In genomic region chr9:24696405-24696778, GRCm38 (mm10) we compare ENCODE assay signal across 8 mouse cellular contexts. TPM values are rescaled to one million over a fixed set of nuclear protein-coding genes. Genes with fewer than 3 reads are reported as not detected.
DNase-seq lines count a peak whose midpoint lies in the region; ATAC-seq and TF ChIP-seq lines count a peak whose summit lies in the region.

No protein-coding gene starts in this region.

- H3K27ac ChIP-seq in heart, embryonic 13.5 days (replicated peaks) = no peak overlapping the region
- H3K27ac ChIP-seq in hindbrain, embryonic 10.5 days = no peak overlapping the region
- no peak overlapping the region for H3K27ac ChIP-seq in liver, postnatal 0 days (ENCODE audit: low read depth)

- no peaks in the 10 kb centered on the region for H3K36me3 ChIP-seq in heart, embryonic 13.5 days
- H3K36me3 ChIP-seq in hindbrain, embryonic 10.5 days = no peaks in the 10 kb centered on the region
- no peaks in the 10 kb centered on the region for H3K36me3 ChIP-seq in liver, postnatal 0 days (replicated peaks; ENCODE audit: insufficient read depth, low read length)

- peaks cover 16% of the 10 kb centered on the region for H3K27me3 ChIP-seq in heart, embryonic 13.5 days (replicated peaks)
- H3K27me3 ChIP-seq in hindbrain, embryonic 10.5 days (ENCODE audit: insufficient read depth, poor library complexity, severe bottlenecking) = peaks cover 19% of the 10 kb centered on the region
- peaks cover 8% of the 10 kb centered on the region for H3K27me3 ChIP-seq in liver, postnatal 0 days (ENCODE audit: insufficient read depth, low read length)

- H3K4me1 ChIP-seq in heart, embryonic 13.5 days = peaks cover 14% of the 10 kb centered on the region
- peaks cover 9% of the 10 kb centered on the region for H3K4me1 ChIP-seq in hindbrain, embryonic 10.5 days (replicated peaks)
- 0 out of 2 replicates have a peak, but pooled peaks cover 6% of the 10 kb centered on the region for H3K4me1 ChIP-seq in liver, postnatal 0 days (ENCODE audit: insufficient read depth)

- no peak for DNase-seq in heart, adult 8-10 months (ENCODE audit: low spot score)
- peak; percentile 9 for DNase-seq in ES-CJ7 (ENCODE audit: low read depth, low spot score)
- DNase-seq in hindbrain, embryonic 10.5 days (ENCODE audit: low spot score) = no peak
- DNase-seq in liver, postnatal 0 days = no peak
- no peak for DNase-seq in frontal cortex, postnatal 25 days (ENCODE audit: low spot score in 2 of 2)
- DNase-seq in adrenal gland, postnatal 36 days = no peak
- no peak for DNase-seq in right cerebral cortex, adult 18-20 months

- H3K4me3 ChIP-seq in heart, embryonic 13.5 days = peak overlapping the region; percentile 63
- H3K4me3 ChIP-seq in hindbrain, embryonic 10.5 days = peak overlapping the region; percentile 62
- H3K4me3 ChIP-seq in liver, postnatal 0 days (ENCODE audit: low read depth, low read length) = no peak overlapping the region

- no peak for TF ChIP-seq EP300 in liver, postnatal 0 days (IDR thresholded peaks at IDR 0.05; ENCODE audit: low read depth)

- peaks cover 6% of the 10 kb centered on the region for H3K9me3 ChIP-seq in heart, embryonic 13.5 days
- peaks cover 11% of the 10 kb centered on the region for H3K9me3 ChIP-seq in hindbrain, embryonic 10.5 days
- no peaks in the 10 kb centered on the region for H3K9me3 ChIP-seq in liver, postnatal 0 days (ENCODE audit: low read length)

- no peak for TF ChIP-seq CTCF in liver, postnatal 0 days (IDR thresholded peaks at IDR 0.05; ENCODE audit: low read depth)

- WGBS in heart, embryonic 13.5 days = 13% methylated on average over 9 of the region's 9 CpGs
- WGBS in hindbrain, embryonic 10.5 days = 16% methylated on average over 9 of the region's 9 CpGs
- WGBS in liver, postnatal 0 days (ENCODE audit: insufficient replicate concordance) = 13% methylated on average over 9 of the region's 9 CpGs

- ATAC-seq in heart, embryonic 13.5 days (ENCODE audit: extremely low read depth, insufficient number of reproducible peaks, low FRiP score, low TSS enrichment) = no peak
- no peak for ATAC-seq in liver, postnatal 0 days

- H3K9ac ChIP-seq in heart, embryonic 13.5 days = peak overlapping the region; percentile 80; the same call in 1 of the 2 replicates
- H3K9ac ChIP-seq in liver, postnatal 0 days (replicated peaks) = no peak overlapping the region

- H3K4me2 ChIP-seq in heart, embryonic 13.5 days = peak overlapping the region; percentile 99
- H3K4me2 ChIP-seq in liver, postnatal 0 days (ENCODE audit: low read depth, low read length) = peak overlapping the region; percentile 29; the same call in 1 of the 2 replicates

RNA-seq across cellular contexts. Expression of gene Dpy19l2, which starts 0.3 kb away (rescaled TPM):
- polyA plus RNA-seq in heart, embryonic 13.5 days (2015; fragmentation: Nextera tagmentation; extraction: Ambion mirVana) = 0.06 and 0.21 TPM in 2 replicates
- total RNA-seq in heart, adult 8-10 months (2022) = under 1 TPM in 2 of 4 experiments, not detected in 2; 0.08 to 0.09 TPM
- polyA plus RNA-seq in hindbrain, embryonic 10.5 days (2016; fragmentation: Nextera tagmentation; extraction: Ambion mirVana) = 0.07 and 0.46 TPM in 2 replicates
- 0.02 TPM in 1 of 2 replicates, not detected in the other for polyA plus RNA-seq in liver, postnatal 0 days (2015; fragmentation: Nextera tagmentation; extraction: Ambion mirVana)
- under 1 TPM in 1 of 2 experiments, not detected in 1; 0.13 TPM for total RNA-seq in adrenal gland, postnatal 36 days (2021)
